Mouse (Mus musculus): ENCODE data around the gene Sh3bgrl2.

- TF ChIP-seq ZNF384 (IDR thresholded peaks at IDR 0.05; ENCODE audit: low read depth, low read length) (no peak), GATA1 (IDR thresholded peaks at IDR 0.05; ENCODE audit: low read depth, low read length) (no peak), BHLHE40 (IDR thresholded peaks at IDR 0.05; ENCODE audit: borderline replicate concordance, low read depth, low read length) (no peak), EP300 (IDR thresholded peaks at IDR 0.05; ENCODE audit: low read depth in 1 of 2, low read length in 2 of 2) (no peak), CTCF (IDR thresholded peaks at IDR 0.05 in 2 of 3, conservative IDR thresholded peaks at IDR 0.05 in 1 of 3; ENCODE audit: control insufficient read depth in 1 of 3, insufficient read depth in 1 of 3, low read depth in 2 of 3, low read length in 3 of 3, poor library complexity in 1 of 3, severe bottlenecking in 1 of 3) (peak in 2 of 3 experiments; percentile 65 to 74; a peak in 5 of 6 replicates), POLR2AphosphoS2 (IDR thresholded peaks at IDR 0.05; ENCODE audit: low read length) (no peak), POLR2A (IDR thresholded peaks at IDR 0.05; ENCODE audit: control insufficient read depth in 1 of 2, insufficient read depth in 1 of 2, low read depth in 1 of 2, low read length in 2 of 2, poor library complexity in 1 of 2) (no peak), TCF12 (IDR thresholded peaks at IDR 0.05; ENCODE audit: low read depth, low read length) (no peak), SMC3 (IDR thresholded peaks at IDR 0.05; ENCODE audit: low read depth, low read length) (peak; percentile 37), MAZ (IDR thresholded peaks at IDR 0.05; ENCODE audit: low read depth, low read length) (no peak), HCFC1 (IDR thresholded peaks at IDR 0.05; ENCODE audit: low read depth, low read length) (no peak), RAD21 (IDR thresholded peaks at IDR 0.05; ENCODE audit: low read depth, low read length) (peak; percentile 63), NELFE (IDR thresholded peaks at IDR 0.05; ENCODE audit: low read depth, low read length) (no peak)
These were observed 61.5 kb downstream of the Sh3bgrl2 start for GRCm38 (mm10) chr9:83609422-83610297.

All from MEL (cell line).